Mouse (Mus musculus): ENCODE measurements around the gene Lin7c.

The Lin7c gene

DNA sequence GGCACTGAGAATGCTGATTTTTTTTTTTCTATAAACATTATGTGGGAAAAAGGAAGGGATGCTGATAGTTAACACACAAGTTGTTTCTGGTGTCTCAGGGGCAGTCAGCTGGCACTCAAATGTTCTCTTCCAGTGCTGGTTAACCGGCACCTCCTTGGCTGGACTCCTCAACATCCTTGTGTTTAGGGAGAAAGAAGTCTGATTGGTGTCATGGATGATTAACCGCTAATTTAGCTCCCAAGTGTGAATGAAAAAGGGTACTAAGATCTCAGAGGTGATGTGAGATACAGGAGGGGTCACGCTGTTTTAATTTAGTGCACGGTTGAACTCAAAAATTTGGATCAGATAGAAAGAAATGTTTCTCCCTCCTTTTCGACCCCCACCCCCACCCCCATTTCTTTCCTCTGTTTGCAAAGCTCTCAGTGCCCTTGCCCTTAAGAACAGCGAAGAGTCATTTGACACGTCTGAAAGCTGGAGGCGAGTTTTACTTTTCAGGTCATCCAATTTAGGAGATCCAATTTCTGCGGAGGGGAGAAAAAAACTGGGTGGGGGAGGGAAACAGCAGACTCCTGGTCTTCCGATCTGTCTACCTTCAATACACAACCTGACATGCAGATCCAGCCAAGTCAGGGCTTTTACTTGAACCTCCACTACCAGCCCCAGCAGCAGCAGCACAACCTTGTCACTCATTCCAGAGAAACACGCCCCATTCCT, 26.3 kb downstream of the Lin7c start:
- DNase-seq (ENCODE audit: low read depth, low spot score), result no peak

DNA sequence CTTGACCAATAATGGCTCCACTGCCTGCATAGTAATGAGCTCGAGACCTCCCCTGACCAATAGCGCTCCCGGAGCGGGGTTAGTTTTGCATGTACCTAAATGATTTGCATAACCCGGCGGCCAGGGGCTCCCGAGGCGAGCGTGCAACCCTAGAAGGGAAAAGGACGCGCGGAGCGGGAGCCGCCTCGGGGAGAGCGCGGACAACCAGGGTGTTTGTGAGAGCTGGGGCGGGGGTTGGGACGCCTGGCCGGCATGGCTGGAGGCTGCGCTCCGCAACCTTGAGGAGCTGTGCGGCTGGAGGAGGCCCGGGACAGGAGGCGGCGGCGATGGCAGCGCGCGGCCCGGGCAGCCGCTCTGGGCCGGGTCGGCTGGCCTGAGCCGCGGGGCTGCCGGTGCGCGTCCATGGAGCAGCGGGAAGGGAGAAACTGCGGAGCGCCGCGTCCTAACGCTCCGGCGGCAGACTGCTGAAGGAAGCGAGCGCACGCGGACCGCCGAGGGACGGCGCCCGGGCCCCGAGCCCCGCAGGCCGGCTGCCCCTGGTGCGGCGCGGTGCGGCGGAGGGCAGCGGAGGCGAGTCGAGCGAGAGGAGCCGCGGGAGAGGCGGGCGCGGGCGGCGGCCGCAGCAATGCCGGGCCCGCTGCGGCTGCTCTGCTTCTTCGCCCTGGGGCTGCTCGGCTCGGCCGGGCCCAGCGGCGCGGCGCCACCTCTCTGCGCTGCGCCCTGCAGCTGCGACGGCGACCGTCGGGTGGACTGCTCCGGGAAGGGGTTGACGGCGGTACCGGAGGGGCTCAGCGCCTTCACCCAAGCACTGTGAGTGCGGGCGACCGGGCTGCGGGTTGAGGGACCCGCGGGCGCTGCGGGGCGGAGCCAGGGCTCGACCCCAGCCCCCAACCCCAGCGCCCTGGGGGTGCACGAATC, 27.1 kb downstream of the Lin7c start, which contains the start of gene Lgr4:
Lgr4 (plus strand) TSS at position 152 of the 918 bp plus-strand sequence.
- DNase-seq (ENCODE audit: low read depth, low spot score), result peak; percentile 96

DNA sequence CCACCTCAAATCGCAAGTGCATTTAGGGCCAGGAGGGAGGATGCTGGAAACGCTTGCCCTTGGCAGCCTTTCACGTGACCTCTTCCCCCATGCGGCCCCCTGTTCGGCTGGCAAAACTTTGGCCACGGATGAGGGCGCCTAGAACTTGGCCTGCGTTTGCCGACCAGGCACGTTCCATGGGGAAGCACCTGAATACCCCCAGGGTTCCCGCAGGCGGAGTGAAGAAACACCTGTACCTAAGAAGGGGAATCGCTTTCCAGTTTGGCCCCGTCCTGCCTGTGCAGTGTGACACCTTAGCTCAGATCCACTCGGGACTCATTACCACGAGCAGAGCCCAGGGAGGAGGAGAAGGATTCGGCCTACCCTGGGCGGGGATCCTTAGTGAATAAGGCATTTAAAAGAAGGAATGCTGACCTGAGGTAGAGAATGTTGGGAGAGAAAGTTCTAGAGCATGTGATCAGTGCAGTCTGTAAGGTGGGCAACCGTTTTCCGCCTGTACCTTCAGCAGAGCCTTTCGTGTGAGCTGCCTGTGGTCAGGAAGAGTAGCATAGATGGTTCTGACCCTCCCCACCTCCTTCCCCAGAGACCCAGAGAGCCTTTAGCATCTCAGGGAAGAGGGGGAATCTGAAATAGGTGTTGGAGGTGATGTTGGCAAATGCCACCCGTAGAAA, 28.1 kb downstream of the Lin7c start:
- no peak for DNase-seq (ENCODE audit: low read depth, low spot score)

DNA sequence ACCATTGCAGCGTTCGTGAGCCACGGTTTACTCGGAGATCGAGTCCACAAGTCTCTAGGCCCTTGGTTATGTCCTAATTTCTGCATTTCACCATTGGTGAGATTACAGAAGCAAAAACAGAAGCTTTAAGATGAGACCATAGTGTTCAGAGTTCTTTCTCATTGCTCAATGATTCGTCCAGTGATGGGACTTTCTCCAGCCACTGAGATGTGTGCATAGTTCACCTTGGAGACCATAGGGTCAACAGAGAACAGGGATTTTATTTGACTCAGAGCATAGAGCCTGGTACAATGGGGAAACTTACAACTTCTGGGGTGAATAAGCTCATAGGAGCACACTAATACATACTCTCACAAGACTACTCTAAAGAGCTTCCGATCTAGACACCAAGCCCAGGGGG, 29.8 kb downstream of the Lin7c start:
- no peak for DNase-seq (ENCODE audit: low read depth, low spot score)

DNA sequence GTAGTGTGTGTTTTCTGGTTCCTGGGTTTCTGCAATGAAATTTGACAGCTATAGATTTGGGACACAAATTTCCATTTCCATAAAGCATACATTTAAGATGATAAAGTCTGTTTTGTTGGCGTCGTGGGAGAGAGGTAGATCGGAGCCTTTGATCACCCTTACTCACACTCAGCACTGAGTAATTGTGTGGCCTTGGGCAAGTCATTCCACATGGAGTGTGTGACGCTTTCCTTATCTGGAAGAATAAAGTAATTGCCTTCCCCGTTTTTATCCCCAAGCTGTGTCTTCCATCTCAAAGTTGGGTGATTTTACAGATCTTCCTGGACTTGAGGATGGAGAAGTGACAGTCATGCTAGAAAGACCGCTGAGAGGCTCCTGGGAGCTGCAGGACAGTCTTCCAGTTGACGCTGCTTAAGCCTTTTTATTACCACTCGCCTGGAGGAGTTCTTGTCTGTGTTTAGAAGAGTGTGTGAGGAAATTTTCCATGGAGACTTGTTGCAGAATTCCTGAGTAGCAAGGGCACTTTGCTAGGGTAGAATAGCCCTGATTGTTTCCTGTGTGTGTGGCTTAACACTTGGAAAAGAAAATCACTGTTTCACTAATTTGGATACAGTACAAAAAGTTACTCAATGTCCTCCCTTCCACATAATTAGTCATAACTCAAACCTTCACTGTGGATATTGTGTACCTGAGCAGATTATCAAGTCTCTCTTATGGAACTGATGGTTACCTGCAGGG, 30.8 kb downstream of the Lin7c start:
- no peak for DNase-seq (ENCODE audit: low read depth, low spot score)

DNA sequence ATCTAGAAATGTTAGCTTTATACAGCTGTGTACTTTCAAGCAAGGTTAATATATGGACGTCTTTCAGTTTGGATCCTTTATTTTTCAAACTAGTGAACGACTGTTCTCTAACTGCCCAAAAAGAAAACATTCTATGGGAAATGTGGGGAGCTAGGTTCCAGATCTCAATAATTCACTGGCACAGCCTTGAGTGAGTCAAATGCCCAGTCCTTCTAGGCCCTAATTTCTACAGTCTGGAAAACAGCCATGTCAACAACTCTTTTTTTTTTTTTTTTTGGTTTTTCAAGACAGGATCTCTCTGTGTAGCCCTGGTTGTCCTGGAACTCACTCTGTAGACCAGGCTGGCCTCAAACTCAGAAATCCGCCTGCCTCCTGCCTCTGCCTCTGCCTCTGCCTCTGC, 31.7 kb downstream of the Lin7c start:
- no peak for DNase-seq (ENCODE audit: low read depth, low spot score)

DNA sequence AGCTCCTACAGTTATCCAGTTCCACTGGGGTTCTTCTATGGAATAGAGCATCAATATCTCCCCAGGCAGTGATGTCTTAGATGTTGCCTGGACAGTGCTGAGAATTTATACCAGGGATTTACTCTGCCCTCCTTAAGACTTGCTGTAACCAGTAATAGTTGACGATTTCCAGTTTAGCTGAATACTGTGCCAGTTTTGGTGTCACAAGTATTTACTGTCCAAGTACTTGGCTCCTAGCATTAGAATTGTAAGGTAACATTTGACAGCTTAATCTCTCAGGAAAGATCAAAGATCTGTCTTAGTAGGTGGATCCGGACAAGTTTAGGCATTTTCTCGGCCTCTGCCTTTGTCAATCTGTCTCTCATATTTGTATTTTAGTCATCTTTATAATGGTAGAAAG, 32.4 kb downstream of the Lin7c start:
- DNase-seq (ENCODE audit: low read depth, low spot score), result no peak

DNA sequence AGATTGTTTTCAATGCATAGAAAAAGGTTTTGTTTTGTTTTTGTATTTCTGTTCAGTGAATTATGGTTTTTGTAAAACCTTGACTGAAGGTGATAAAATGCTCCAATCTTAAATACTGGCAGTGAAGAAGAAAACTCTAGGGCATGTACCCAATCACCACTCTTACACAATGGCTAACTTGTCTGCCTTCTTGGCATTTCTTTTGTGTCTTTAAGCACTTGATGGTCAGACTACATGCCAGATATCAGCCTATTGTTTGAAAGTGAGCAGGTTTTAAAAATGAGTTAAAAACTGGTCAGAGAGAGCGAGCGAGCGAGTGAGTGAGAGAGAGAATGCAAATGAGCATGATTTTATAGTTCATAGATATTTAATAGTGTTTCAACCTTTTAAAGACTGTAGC, 33.3 kb downstream of the Lin7c start:
- DNase-seq (ENCODE audit: low read depth, low spot score), result no peak

DNA sequence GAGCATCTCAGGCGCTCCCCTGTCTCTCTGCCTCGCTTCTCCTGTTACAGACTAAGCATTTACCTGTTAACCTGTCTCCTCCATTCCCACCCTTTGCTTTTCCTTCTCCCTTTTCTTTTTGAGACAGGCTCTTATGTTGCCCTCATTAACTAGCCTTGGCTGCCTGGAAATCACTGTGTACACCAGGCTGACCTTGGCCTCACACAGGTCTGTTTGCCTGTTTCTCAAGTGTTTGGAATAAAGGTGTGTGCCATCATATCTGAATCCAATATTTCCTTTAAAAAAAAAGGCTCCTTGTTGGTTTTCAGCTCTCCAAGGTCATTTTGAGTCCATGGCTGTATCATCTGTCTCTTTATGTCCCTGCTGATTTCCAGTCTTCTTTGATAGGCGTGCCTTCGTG, 36.3 kb downstream of the Lin7c start:
- no peak for DNase-seq (ENCODE audit: low read depth, low spot score)

DNA sequence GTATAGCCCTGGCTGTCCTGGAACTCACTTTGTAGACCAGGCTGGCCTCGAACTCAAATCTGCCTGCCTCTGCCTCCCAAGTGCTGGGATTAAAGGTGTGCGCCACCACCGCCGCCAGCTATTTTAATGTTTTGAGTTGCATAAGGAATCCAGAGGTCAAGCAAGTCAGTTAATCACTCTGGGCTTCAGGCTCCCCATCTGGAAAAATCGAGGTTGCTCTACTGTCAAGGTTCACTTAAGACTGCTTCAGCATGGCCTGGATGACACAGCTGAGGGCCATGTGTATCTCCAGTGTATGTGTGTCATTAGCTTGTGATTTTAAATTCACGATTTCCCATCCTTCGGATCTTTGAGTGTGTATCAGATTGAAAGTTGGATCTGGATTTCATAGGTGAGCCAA, 36.8 kb downstream of the Lin7c start:
- DNase-seq (ENCODE audit: low read depth, low spot score), result no peak

DNA sequence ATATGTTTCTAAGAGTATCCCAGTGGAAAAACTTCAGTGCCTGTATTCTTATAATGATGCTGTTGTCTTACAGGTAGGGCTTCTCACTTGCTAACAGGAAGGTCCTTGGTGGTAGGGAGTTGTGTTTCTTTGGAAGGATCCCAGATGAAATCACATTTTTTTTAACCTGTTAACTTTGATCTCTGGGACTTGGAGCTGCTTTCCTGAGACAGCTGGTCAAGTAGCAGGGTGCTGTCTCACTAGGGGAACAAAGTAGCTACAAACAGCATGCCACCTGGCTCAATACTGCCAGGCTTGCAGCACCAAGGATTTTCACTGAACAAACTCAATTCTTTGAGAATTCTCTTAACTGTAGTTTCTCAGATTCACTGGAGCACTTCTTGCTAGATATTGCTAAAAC, 37.2 kb downstream of the Lin7c start:
- no peak for DNase-seq (ENCODE audit: low read depth, low spot score)

DNA sequence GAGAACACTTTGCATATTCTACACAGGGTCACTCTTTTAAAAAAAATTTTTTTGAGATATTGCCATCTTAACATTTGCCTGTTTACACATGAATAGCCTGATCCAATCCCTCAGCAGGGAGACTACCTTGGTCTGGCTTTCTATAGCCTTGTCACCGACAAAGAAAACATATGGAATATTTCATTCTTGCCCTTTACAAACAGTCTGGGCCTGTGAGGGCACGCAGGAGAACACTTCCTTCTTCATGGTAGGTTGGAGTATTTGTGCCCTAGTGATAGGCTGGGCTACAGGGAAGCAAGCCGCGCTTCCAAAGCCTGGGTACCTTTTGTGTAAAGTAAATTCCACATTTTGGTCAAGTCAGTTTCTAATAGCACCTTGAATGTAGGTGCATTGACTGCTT, 38.1 kb downstream of the Lin7c start:
- no peak for DNase-seq (ENCODE audit: low read depth, low spot score)

DNA sequence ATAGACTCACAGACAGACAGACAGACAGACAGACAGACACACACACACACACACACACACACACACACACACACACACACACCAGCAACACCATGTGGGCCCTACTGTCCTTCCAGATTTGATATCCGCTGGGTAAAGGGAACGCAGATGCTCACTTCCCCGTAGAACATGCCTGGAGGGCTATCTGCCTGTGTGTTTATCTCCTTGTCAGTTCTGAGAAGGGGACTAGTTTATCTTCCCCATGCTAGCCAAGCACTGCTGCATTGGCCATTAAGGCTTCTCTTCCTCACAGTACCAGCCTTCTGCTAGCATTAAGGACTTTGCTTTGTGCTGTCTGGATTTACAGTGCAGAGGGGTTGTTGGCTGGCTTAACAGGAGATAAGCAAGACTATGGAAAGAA, 38.6 kb downstream of the Lin7c start:
- no peak for DNase-seq (ENCODE audit: low read depth, low spot score)

DNA sequence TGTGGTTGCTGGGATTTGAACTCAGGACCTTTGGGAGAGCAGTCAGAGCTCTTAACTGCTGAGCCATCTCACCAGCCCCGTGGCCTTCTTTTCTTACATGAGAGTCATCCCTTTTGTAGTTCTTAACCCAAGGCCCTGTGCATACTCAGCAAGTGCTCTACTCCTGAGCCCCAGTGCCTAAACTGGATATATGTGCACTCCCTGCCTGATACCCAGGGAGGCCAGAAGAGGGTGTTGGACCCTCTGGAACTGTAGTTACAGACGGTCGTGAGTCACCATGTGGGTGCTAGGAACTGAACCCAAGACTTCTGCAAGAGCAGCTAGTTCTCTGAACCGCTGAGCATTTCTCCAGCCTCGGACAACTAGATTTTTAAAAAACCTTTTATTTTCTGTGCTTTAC, 39.7 kb downstream of the Lin7c start:
- no peak for DNase-seq (ENCODE audit: low read depth, low spot score)

DNA sequence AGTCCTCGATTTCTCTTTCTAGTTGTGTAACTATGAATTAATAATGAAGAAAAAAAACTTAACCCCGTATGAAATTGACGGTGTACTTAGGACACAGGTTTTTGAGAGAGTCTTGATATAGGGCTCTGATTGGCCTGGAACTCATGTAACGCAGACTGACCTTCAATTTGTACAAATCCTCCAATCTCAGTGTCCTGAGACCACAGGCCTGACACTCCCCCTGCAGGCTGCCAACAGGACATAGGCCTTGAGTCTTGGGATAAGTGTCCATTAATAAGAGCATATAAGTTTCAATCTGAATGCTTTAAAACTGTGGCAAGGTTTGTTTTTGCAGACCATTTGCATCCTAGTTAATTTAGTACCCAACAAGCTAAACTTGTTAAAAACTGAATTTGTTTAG, 40.1 kb downstream of the Lin7c start:
- no peak for DNase-seq (ENCODE audit: low read depth, low spot score)

DNA sequence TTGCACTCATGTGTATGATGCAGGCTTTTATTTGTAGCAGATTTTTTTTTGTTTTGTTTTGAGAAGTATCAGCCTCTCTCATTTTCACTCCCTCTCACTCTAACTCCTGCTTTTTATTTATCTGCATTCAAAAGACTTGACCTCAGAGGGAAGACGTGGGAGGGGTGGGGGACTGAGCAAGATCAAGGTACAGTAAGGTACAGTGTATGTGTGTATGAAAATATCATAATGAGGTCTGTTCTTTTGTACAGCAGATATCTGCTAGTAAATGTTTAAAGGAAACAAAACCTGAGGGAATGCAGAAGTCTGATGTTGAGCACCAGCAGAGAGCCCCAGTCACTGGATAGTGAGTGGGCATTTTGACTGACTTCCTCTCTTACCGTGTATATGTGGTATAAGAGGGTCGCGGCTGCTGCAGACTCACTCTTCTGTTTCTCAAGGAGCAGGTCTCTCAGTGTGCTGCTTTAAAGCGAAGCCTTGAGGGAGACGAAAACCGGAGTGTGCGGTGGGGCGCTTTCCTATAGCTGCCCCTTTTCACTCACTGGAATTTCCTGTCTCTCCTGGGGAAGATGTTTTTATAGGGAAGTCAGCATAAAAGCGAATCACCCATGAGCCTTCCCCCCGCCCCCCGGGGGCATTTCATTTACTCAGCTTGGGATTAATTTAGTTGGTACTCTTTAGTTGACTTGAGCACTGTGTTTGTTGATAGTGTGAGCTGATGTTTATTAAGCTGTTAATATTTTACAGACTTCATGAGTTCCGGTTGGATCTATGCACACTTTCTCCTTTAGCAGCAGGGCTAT, 41.5 kb downstream of the Lin7c start:
- DNase-seq (ENCODE audit: low read depth, low spot score), result no peak

DNA sequence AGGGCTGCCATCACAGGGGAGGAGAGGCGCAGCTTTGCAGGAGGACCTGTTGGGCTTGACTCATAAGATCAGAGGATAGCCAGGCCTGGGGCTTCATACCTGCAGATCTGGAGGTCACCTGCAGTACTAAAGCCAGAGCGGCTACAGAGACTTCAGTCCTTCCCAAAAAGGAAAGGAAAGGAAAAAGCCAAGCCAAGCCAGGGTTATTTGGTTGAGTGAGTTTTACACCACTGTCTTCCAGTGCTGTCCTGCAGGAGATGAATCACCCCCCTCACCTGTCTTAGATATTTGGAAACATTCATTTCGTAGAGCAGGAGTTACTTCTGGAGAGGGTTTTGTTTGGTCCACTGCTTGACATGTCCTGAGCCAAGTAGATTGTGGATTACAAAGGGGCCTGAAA, 42.5 kb downstream of the Lin7c start:
- DNase-seq (ENCODE audit: low read depth, low spot score), result no peak

DNA sequence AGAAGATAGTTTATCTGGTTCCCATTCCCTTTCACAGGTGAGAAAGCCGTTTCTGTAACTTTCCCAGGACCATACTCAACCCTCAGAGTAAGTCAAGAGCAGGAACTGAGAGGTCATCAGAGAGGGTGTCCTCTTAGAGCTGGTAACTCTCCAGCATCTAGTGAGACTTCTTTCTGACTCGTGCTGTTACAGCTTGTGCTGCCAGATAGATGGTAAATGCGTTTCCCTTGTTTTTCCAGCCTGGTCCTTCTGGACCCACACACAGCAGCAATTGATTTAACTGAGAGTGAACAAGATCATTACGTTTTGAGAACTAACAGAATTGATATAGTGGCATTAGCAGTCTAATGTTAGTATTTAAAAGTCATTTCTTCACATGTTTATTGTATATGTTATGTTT, 43.4 kb downstream of the Lin7c start:
- DNase-seq (ENCODE audit: low read depth, low spot score), result no peak

DNA sequence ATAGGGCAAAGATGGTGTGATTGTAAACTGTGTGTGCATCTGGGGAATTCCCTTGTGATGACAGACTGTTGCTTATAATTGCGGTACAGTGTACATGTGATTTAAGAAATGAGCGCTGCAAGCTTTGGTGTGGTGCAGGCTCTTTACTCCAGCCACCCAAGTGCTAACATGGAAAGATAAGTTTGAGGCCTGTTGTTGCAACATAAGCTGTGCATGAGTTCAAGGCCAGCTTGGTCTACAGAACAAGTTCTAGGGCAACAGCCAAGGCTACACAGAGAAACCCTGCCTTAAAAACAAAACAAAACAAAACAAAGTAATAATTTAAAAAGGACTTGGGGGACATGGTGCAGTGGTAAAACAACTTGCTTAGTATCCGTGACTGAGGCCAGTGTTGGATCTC, 44.5 kb downstream of the Lin7c start:
- DNase-seq (ENCODE audit: low read depth, low spot score), result no peak

DNA sequence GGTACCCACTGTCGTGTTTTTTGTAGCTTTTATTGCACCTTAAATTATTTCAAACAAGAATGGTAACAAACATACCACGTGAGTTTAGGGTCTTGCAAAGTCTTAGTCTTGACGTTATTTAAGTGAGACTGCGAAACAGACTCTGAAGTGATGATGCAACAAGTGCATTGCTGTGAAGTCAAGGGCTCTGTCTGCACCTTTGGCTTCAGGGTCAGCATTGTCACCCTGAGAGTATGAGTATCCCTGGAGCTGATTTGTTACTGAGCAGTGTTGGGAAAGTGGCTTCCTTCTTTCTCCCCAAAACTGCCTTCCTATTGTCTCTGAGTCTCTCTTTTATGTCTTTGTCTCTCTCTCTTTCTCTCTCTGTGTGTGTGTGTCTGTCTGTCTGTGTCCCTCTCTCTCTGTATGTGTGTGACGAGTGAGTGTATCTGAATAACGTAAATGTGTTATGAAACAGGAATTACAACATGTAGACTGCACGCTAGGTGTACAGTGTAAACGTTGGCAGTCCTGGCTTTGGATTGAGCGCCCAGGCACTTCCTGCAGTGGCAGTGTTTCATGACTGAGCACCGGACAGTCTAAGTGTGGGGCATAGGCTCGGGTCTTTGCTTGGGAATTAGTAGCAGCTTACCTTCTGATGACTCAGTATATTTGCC, 45.2 kb downstream of the Lin7c start:
- no peak for DNase-seq (ENCODE audit: low read depth, low spot score)

DNA sequence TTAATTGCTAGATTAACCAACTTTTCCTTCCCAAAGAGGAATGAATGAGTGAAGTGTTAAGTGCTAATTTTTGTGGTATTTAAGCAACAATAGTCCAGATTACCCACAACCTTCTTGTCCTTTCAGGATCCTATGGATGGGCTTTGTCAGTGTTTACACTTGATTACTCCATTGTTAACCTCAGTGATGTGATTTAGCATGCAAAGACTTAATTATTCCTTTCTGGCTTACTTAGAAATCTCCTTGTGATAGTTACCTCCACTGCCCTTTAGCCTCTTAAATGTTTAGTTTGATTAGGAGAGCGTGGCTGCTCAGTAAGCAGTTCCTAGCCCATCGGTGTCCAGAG, 45.7 kb downstream of the Lin7c start:
- no peak for DNase-seq (ENCODE audit: low read depth, low spot score)
